Mouse (Mus musculus) cortical plate, adult 2 months (tissue): Measurements from ENCODE around the gene Ptpra.

Experiments
- CTCF ChIP-seq: fragments of 200-500 bp; IDR thresholded peaks from 2 replicates; pipeline ENCODE4 v1.5.1; 2011; ENCODE audit warnings: mild to moderate bottlenecking, control low read depth, low read length; ENCODE audit not compliant: insufficient read depth; ENCODE audit errors: extremely low read depth
- POLR2A ChIP-seq: fragments of 200-500 bp; IDR thresholded peaks from 2 replicates; pipeline ENCODE4 v1.6.1; 2011; ENCODE audit warnings: mild to moderate bottlenecking, low read length, control low read depth; ENCODE audit not compliant: insufficient read depth; ENCODE audit errors: extremely low read depth

- TF ChIP-seq CTCF (no peak), POLR2A (no peak)
These were observed 84.9 kb downstream of the Ptpra start for GRCm38 (mm10) chr2:130535017-130535416.
